Mouse (Mus musculus) C2C12 (cell line): Measurements from ENCODE around the gene Gsdme. TPM values are rescaled to one million over a fixed set of nuclear protein-coding genes. Genes with fewer than 3 reads are reported as not detected.

ENCODE experiments used
- H3K27me3 ChIP-seq: one replicate; pipeline ENCODE4 v1.6.1; 2011; ENCODE audit not compliant: control insufficient read depth, insufficient read depth, insufficient read length
- H3K36me3 ChIP-seq: one replicate; pipeline ENCODE4 v1.6.1; 2011; ENCODE audit not compliant: control insufficient read depth, insufficient read depth
- H3K4me3 ChIP-seq: one replicate; pipeline ENCODE4 v1.5.1; 2011; ENCODE audit warnings: mild to moderate bottlenecking, control low read depth; ENCODE audit not compliant: poor library complexity, insufficient read depth, severe bottlenecking
- H3K79me2 ChIP-seq: one replicate; pipeline ENCODE4 v1.6.1; 2011; ENCODE audit not compliant: control insufficient read depth, insufficient read depth
- H3K79me3 ChIP-seq: one replicate; pipeline ENCODE4 v1.6.1; 2011; ENCODE audit warnings: low read depth, control low read depth
- H3ac ChIP-seq: one replicate; pipeline ENCODE3; 2011; ENCODE audit warnings: low read depth; ENCODE audit not compliant: control insufficient read depth, insufficient read length
- CEBPB ChIP-seq: IDR thresholded peaks from one replicate; pipeline ENCODE4 v1.6.1; 2011; ENCODE audit warnings: low read depth, mild to moderate bottlenecking, control low read depth, moderate library complexity
- CTCF ChIP-seq: IDR thresholded peaks from one replicate; pipeline ENCODE4 v1.5.1; 2011; ENCODE audit not compliant: control insufficient read depth, insufficient read depth, insufficient read length
- FOSL1 ChIP-seq: IDR thresholded peaks from one replicate; pipeline ENCODE4 v1.8.0; 2011; ENCODE audit warnings: mild to moderate bottlenecking, low read length; ENCODE audit not compliant: poor library complexity, insufficient read depth, severe bottlenecking
- MAX ChIP-seq: IDR thresholded peaks from one replicate; pipeline ENCODE4 v1.6.1; 2011; ENCODE audit warnings: mild to moderate bottlenecking, control low read depth
- MYOD1 ChIP-seq: IDR thresholded peaks from one replicate; pipeline ENCODE4 v1.6.1; 2011; ENCODE audit warnings: low read depth; ENCODE audit not compliant: control insufficient read depth, insufficient read length
- MYOG ChIP-seq: IDR thresholded peaks from one replicate; pipeline ENCODE4 v1.6.1; 2011; ENCODE audit not compliant: control insufficient read depth, insufficient read length; ENCODE audit errors: extremely low read depth
- USF1 ChIP-seq: IDR thresholded peaks from one replicate; pipeline ENCODE4 v1.6.1; 2011; ENCODE audit warnings: low read depth, mild to moderate bottlenecking, control low read depth, moderate library complexity
- polyA plus RNA-seq: library from polyadenylated mRNA; unstranded; fragments of >200 nt; fragmentation: generic; extraction: Trizol; gene quantifications from one replicate; pipeline ENCODE4 v1.2.1, GENCODE M21; 2012; ENCODE audit warnings: missing spikeins

Gsdme gene
- polyA plus RNA-seq, 1 experiment, result 22.3 TPM

DNA sequence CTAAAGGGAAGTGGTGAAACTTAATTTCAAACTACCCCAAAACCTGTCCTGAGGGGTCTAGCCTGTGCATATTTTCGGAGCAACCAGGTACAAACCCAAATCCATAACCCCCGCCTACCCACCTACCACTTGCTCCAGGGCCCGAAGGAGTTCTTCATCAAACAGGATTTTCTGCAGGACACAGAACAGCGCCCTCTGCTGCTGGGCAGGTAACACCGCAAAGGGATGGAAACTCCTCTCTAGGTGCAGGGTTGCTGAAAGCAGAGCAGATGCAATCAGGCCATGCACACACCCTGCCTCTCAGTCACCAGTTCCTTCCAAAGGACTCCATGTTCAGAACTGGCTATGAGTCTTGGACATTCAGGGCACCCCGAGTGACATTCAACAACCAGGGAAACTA, 42.8 kb downstream of the Gsdme start:
- Histone ChIP-seq H3K27me3 (no peaks in the 10 kb centered on the region), H3K4me3 (no peak overlapping the region), H3K79me3 (no peaks in the 10 kb centered on the region), H3K79me2 (no peaks in the 10 kb centered on the region), H3K36me3 (peaks cover 58% of the 10 kb centered on the region), H3ac (no peak overlapping the region)
- no peak for TF ChIP-seq MYOD1
- no peak for TF ChIP-seq CEBPB
- no peak for TF ChIP-seq USF1
- TF ChIP-seq MAX, result no peak
- TF ChIP-seq CTCF, result peak; percentile 31
- TF ChIP-seq FOSL1, result no peak
- no peak for TF ChIP-seq MYOG

DNA sequence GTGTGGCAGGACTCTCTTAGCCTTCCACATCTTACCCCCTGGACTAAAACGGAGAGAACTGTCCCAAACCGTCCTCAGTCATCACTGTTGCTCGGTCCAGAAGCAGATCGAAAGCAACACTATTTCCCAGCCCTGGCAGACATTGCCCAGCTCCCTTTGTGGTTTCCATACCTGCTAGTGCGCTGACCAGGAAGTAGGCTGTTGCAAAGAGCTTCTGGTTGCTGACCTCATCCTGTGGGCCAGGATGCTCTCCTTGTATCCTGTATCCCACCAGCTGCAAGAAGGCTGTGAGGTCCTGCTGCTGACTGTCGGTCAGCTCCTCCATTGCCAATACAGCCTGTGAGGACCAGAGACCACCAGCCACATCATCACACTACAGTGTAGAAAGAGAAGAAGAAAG, 44.6 kb downstream of the Gsdme start:
- Histone ChIP-seq H3K27me3 (no peaks in the 10 kb centered on the region), H3K79me2 (no peaks in the 10 kb centered on the region), H3K36me3 (peaks cover 62% of the 10 kb centered on the region), H3K4me3 (no peak overlapping the region), H3ac (no peak overlapping the region), H3K79me3 (no peaks in the 10 kb centered on the region)
- no peak for TF ChIP-seq MAX
- no peak for TF ChIP-seq CEBPB
- no peak for TF ChIP-seq MYOG
- no peak for TF ChIP-seq CTCF
- TF ChIP-seq FOSL1, result no peak
- no peak for TF ChIP-seq USF1
- TF ChIP-seq MYOD1, result no peak

DNA sequence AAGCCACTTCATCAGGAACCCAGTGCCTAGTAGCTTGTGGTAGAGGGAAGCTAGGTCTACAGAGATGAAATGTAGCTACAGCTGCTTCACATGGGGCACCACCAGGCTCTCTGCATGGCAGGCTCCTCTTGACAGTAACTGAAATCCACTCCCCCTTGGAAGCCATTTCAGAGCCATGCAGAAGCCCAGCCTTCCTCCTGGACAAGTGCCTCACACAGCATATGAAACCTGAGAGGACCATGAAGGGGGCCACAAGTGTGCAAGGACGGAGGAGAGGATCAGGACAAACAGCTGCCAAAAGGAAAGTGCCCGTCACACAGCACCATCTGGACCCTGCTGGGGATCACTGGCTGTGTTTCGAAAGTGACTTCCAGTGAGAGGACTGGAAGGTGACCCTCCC, 45.0 kb downstream of the Gsdme start:
- Histone ChIP-seq H3K27me3 (no peaks in the 10 kb centered on the region), H3ac (no peak overlapping the region), H3K4me3 (no peak overlapping the region), H3K36me3 (peaks cover 64% of the 10 kb centered on the region), H3K79me3 (no peaks in the 10 kb centered on the region), H3K79me2 (no peaks in the 10 kb centered on the region)
- TF ChIP-seq USF1 (no peak), FOSL1 (no peak), MAX (no peak), MYOG (no peak), MYOD1 (no peak), CTCF (no peak), CEBPB (no peak)

DNA sequence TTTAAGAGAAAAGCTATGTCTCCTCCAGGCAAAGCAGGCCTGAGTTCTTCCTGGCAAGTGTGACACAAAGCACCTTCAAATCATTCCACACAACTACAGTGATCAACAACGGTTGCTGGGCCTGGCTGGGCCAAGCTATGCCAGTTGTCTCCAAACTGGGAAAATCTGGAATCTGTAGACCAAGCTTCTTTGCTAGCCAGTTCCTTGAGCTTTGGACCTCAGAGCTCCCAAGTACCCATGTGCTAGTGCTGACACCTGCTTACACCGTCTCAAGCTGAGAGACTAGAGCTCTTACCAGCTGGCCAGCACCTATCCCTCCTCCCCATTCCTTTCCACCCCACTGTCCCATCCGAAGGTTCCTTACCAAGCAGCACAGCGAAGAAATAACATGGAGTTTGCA, 47.7 kb downstream of the Gsdme start:
- Histone ChIP-seq H3ac (no peak overlapping the region), H3K79me3 (no peaks in the 10 kb centered on the region), H3K4me3 (no peak overlapping the region), H3K36me3 (peaks cover 67% of the 10 kb centered on the region), H3K27me3 (no peaks in the 10 kb centered on the region), H3K79me2 (no peaks in the 10 kb centered on the region)
- TF ChIP-seq MAX (no peak), CEBPB (no peak), USF1 (no peak), FOSL1 (no peak), MYOG (no peak), MYOD1 (no peak)

DNA sequence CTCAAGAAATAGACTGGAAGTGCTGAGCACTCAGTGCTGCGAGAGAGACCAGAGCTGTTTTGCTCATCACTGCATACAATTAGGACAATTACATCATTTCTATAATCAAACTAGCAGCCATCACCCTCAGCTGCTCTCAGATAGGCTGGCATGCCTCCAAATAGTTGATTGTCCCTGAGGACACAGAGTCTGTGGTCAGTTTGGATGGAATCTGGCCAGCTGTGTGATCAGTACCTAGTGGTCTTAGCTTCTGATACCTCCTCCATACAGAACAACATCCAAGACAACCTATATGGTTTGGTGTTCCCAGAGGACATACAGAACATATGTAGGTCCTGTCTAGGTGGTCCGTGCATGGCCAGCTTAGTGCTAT, 48.3 kb downstream of the Gsdme start:
- Histone ChIP-seq H3K4me3 (no peak overlapping the region), H3K36me3 (peaks cover 66% of the 10 kb centered on the region), H3K79me3 (no peaks in the 10 kb centered on the region), H3K27me3 (no peaks in the 10 kb centered on the region), H3ac (no peak overlapping the region), H3K79me2 (no peaks in the 10 kb centered on the region)
- no peak for TF ChIP-seq USF1
- no peak for TF ChIP-seq MYOD1
- no peak for TF ChIP-seq MYOG
- TF ChIP-seq CTCF, result no peak
- no peak for TF ChIP-seq CEBPB
- no peak for TF ChIP-seq FOSL1
- TF ChIP-seq MAX, result no peak

DNA sequence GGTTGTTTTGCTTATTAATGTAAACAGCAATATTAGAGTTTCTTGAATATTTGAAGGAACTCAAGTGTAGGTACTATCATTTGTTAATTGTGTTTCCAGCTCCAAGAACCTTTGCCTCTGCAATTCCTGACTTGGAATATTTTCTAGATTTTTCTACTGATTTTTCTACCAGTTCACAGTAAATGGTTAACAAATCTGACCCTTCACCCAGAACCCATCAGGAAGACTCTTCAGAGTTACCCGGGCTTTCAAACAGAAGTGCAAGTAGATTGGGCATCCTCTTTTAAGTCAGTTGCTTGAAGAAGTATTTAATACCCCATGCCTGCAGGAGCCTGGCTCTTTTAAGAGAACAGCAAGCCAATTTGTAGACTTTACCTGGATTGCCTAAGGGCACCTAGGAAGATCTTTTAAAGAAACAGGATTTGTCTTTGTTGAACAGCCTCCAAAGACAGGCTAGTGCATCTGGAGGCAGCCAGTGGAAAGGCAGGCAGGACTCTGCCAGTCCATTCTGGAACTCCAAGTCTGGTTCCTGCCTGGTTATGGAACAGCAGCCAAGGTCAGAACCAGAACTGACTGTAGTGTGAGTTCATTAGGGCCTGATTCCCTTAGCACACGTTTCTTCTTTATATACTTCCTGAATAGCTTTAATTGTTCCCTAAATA, 48.8 kb downstream of the Gsdme start:
- Histone ChIP-seq H3K79me2 (no peaks in the 10 kb centered on the region), H3K27me3 (no peaks in the 10 kb centered on the region), H3ac (no peak overlapping the region), H3K79me3 (no peaks in the 10 kb centered on the region), H3K4me3 (no peak overlapping the region), H3K36me3 (peaks cover 62% of the 10 kb centered on the region)
- TF ChIP-seq FOSL1, result no peak
- no peak for TF ChIP-seq CEBPB
- TF ChIP-seq CTCF, result no peak
- TF ChIP-seq USF1, result no peak
- no peak for TF ChIP-seq MYOD1
- no peak for TF ChIP-seq MAX
- TF ChIP-seq MYOG, result no peak
